11 mouse cellular contexts compared by ENCODE assay signal in genomic region chr7:67528821-67529221, GRCm38 (mm10).
DNase-seq lines count a peak whose midpoint lies in the region; ATAC-seq and TF ChIP-seq lines count a peak whose summit lies in the region.
"Had no signal": no experiment of that assay in that cellular context is flagged by ENCODE, and none has a peak within 500 bp of the region (broad histone marks: within the 10 kb centered on the region; RNA-seq: fewer than 3 reads in every experiment).

No protein-coding gene starts in this region.

- intact Hi-C loops in left cerebral cortex, adult 2 months (cut with DNase I): loop anchor here (5.0 kb wide), 1 partner anchor 157 kb away; the partner anchor contains the start of gene Mef2a
- intact Hi-C loops in left cerebral cortex, postnatal 25 days (cut with DNase I): no loop called here

- H3K27me3 ChIP-seq in forebrain, embryonic 14.5 days (replicated peaks; ENCODE audit: control insufficient read depth, insufficient read depth, low read length): no peaks in the 10 kb centered on the region
- H3K27me3 ChIP-seq in forebrain, embryonic 10.5 days (ENCODE audit: poor library complexity, severe bottlenecking): no peaks in the 10 kb centered on the region
- no peaks in the 10 kb centered on the region for H3K27me3 ChIP-seq in ES-Bruce4 (ENCODE audit: control insufficient read depth, insufficient read depth, low read length, poor library complexity, severe bottlenecking)
- no peaks in the 10 kb centered on the region for H3K27me3 ChIP-seq in kidney, embryonic 15.5 days
- H3K27me3 ChIP-seq: liver, embryonic 15.5 days had no signal

- no peak for TF ChIP-seq POLR2A in ES-Bruce4 (IDR thresholded peaks at IDR 0.05; ENCODE audit: insufficient read depth, low read length)

- H3K36me3 ChIP-seq in forebrain, embryonic 14.5 days (ENCODE audit: control insufficient read depth, insufficient read depth, low read length): no peaks in the 10 kb centered on the region
- no peaks in the 10 kb centered on the region for H3K36me3 ChIP-seq in forebrain, embryonic 10.5 days (replicated peaks)
- no peaks in the 10 kb centered on the region for H3K36me3 ChIP-seq in ES-Bruce4 (ENCODE audit: control insufficient read depth, insufficient read depth, low read length, poor library complexity, severe bottlenecking)
- H3K36me3 ChIP-seq in kidney, embryonic 15.5 days: no peaks in the 10 kb centered on the region
- H3K36me3 ChIP-seq: liver, embryonic 15.5 days had no signal

- peak; percentile 53 for DNase-seq in forebrain, embryonic 14.5 days (ENCODE audit: low spot score)
- DNase-seq in forebrain, embryonic 10.5 days (ENCODE audit: extremely low spot score, low spot score): no peak
- DNase-seq in left cerebral cortex, adult 2 months (ENCODE audit: extremely low spot score in 1 of 2, low spot score in 2 of 2): no peak
- DNase-seq in left cerebral cortex, postnatal 25 days (ENCODE audit: low spot score in 2 of 2): no peak
- DNase-seq in cerebellum, adult 9-11 months: peak; percentile 55
- no peak for DNase-seq in thymus, postnatal 10 days (ENCODE audit: low spot score in 2 of 2)
- DNase-seq: B cell, adult 2 months; thymus, postnatal 25 days had no signal

- no peak overlapping the region for H3K9ac ChIP-seq in forebrain, embryonic 14.5 days (ENCODE audit: low read length)
- no peak overlapping the region for H3K9ac ChIP-seq in ES-Bruce4 (ENCODE audit: low read depth, poor library complexity, severe bottlenecking)
- H3K9ac ChIP-seq in kidney, embryonic 15.5 days: no peak overlapping the region
- H3K9ac ChIP-seq: liver, embryonic 15.5 days had no signal

- H3K9me3 ChIP-seq in forebrain, embryonic 14.5 days (replicated peaks; ENCODE audit: control insufficient read depth, low read length): no peaks in the 10 kb centered on the region
- H3K9me3 ChIP-seq in forebrain, embryonic 10.5 days: no peaks in the 10 kb centered on the region
- no peaks in the 10 kb centered on the region for H3K9me3 ChIP-seq in ES-Bruce4 (replicated peaks; ENCODE audit: control insufficient read depth, insufficient read depth, low read length, poor library complexity, severe bottlenecking)
- H3K9me3 ChIP-seq in kidney, embryonic 15.5 days (replicated peaks): no peaks in the 10 kb centered on the region
- H3K9me3 ChIP-seq: liver, embryonic 15.5 days had no signal

- 77% methylated on average over 18 of the region's 18 CpGs for WGBS in forebrain, embryonic 14.5 days
- 93% methylated on average over 18 of the region's 18 CpGs for WGBS in forebrain, embryonic 10.5 days
- WGBS in kidney, embryonic 15.5 days: 96% methylated on average over 18 of the region's 18 CpGs

- 0 out of 2 replicates have a peak, but pooled peaks have one; percentile 7 for TF ChIP-seq EP300 in ES-Bruce4 (IDR thresholded peaks at IDR 0.05; ENCODE audit: insufficient read depth, low read depth, low read length)

- TF ChIP-seq CTCF in left cerebral cortex, adult 2 months (IDR thresholded peaks at IDR 0.05): no peak
- no peak for TF ChIP-seq CTCF in ES-Bruce4 (IDR thresholded peaks at IDR 0.05; ENCODE audit: low read depth, low read length)

- H3K4me2 ChIP-seq in forebrain, embryonic 14.5 days (ENCODE audit: low read length): no peak overlapping the region
- H3K4me2 ChIP-seq in kidney, embryonic 15.5 days: no peak overlapping the region
- H3K4me2 ChIP-seq: liver, embryonic 15.5 days had no signal

- H3K4me1 ChIP-seq in forebrain, embryonic 14.5 days (ENCODE audit: control insufficient read depth, insufficient read depth, low read length): peaks cover 8% of the 10 kb centered on the region
- peaks cover 2% of the 10 kb centered on the region for H3K4me1 ChIP-seq in forebrain, embryonic 10.5 days
- H3K4me1 ChIP-seq in ES-Bruce4 (ENCODE audit: control insufficient read depth, insufficient read depth, low read length): no peaks in the 10 kb centered on the region
- H3K4me1 ChIP-seq in kidney, embryonic 15.5 days: peaks cover 5% of the 10 kb centered on the region; the same call in 1 of the 2 replicates

- no peak overlapping the region for H3K4me3 ChIP-seq in forebrain, embryonic 14.5 days (ENCODE audit: low read depth, low read length)
- no peak overlapping the region for H3K4me3 ChIP-seq in forebrain, embryonic 10.5 days
- no peak overlapping the region for H3K4me3 ChIP-seq in left cerebral cortex, adult 2 months
- peak overlapping the region; percentile 0; the same call in 1 of the 2 replicates for H3K4me3 ChIP-seq in ES-Bruce4 (ENCODE audit: low read depth, low read length)
- H3K4me3 ChIP-seq in kidney, embryonic 15.5 days (replicated peaks): no peak overlapping the region
- H3K4me3 ChIP-seq: liver, embryonic 15.5 days had no signal

- H3K27ac ChIP-seq in forebrain, embryonic 14.5 days (ENCODE audit: low read depth, low read length): peak overlapping the region; percentile 61; the same call in 1 of the 2 replicates
- H3K27ac ChIP-seq in forebrain, embryonic 10.5 days: no peak overlapping the region
- H3K27ac ChIP-seq in left cerebral cortex, adult 2 months: peak overlapping the region; percentile 47; the same call in 1 of the 2 replicates
- H3K27ac ChIP-seq in ES-Bruce4 (ENCODE audit: insufficient read depth, low read length): no peak overlapping the region
- H3K27ac ChIP-seq in kidney, embryonic 15.5 days: no peak overlapping the region
- H3K27ac ChIP-seq: liver, embryonic 15.5 days had no signal

- no peak for ATAC-seq in forebrain, embryonic 14.5 days
- ATAC-seq in kidney, embryonic 15.5 days (replicated peaks; ENCODE audit: low FRiP score): no peak

Comparison
In these comparisons a context has a peak if more than half of its experiments do, and no peak if none do; other contexts are left out.
1. DNase-seq: peak in forebrain, embryonic 14.5 days (single experiment) and cerebellum, adult 9-11 months (single experiment); none in forebrain, embryonic 10.5 days (single experiment), left cerebral cortex, adult 2 months (0 of 2), left cerebral cortex, postnatal 25 days (0 of 2) and thymus, postnatal 10 days (0 of 2).
2. H3K27ac ChIP-seq: peak in forebrain, embryonic 14.5 days (single experiment) and left cerebral cortex, adult 2 months (single experiment); none in forebrain, embryonic 10.5 days (single experiment), ES-Bruce4 (single experiment) and kidney, embryonic 15.5 days (single experiment).